Mouse (Mus musculus): Measurements from ENCODE around the gene Trim25.
"Not testable (repeated sequence)": the region's sequence is repeated elsewhere in the genome, so short reads cannot be mapped to it uniquely, and the experiment has no call there.

The Trim25 gene

DNA sequence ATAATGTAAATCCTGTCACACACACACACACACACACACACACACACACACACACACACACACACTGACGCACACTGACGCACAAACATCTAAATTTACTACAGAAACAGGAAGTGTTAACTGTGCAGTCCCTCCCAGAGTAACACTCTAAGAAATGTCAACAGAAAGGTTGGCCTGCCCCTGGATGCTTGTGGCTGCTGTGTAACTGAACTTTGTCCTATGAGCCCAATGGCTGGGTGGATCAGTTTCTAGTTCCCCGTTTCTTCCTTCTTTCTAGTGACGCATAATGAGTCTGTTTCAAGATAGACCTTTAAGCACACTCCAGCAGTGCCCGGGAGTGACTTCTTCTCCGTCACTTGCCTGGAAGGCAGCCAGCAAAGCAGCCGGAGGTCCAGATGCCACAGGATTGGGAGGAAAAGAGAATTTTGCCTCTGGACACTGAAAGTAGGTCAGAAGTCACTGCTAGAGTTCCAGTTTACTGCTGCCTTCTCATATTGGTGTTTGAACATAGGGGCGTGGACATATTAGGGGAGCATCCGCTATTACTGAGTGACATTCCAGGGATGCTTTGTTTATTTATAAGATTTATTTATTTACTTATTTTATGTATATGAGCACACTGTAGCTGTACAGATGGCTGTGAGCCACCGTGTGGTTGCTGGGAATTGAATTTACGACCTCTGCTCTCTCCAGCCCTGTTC lies 25.2 kb downstream of the Trim25 start:
- in situ Hi-C loops (cut with MboI, MseI) = no loop called here

DNA sequence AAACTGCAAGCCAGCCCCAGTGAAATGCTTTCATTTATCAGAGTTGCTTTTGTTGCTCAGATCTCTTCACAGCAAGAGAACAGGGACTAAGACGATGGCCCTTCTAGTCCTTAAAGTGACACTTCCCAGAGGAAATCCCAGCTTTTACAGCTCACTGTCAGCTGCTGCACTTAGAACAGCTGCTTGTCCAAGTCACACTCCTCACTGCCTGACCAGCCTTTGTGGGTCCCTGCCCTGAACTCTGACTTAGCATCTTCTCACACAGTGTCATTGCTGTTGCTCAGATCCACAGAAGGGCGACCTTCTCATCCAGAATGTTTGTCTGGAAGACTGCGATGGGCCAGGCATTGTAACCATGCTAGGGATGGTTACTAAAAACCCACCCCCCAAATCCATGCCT lies 26.4 kb downstream of the Trim25 start:
- in situ Hi-C loops (cut with MboI, MseI) = no loop called here

DNA sequence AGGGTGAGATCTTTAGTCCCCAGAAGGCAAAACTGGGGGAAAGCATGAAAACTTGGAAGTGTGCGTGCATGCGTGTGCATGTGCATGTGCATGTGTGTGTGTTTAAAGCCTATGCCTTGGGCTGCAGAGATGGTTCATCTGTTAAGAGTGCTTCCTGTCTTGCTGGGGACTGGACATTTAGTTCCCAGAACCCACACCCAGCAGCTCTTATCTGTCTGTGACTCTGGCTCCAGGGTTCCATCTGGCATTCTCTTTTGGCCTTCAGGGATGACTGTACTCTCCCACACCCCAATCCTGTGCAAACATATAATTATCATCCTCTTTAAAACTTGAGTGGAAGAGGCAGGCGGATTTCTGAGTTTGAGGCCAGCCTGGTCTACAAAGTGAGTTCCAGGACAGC lies 26.9 kb downstream of the Trim25 start:
- in situ Hi-C loops (cut with MboI, MseI) = no loop called here

DNA sequence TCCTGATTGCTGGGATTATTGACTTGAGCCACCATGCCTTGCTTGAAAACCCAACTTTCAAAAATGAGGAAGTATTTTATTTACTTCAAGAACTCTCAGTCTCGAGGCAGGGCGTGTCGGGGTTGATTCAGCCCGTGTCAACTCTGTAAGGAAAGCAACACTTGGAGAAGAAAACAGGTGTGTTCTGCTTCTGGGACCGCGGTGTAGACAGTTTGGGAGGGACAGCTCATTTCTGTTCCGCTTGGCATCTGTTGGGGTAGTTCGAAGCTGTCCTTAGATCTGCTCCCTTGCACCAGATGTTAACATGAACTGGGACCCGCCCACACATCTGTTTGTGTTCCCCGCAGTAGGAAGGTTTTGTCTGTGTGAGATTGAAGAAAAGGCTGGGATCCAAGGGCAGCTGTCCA lies 28.8 kb downstream of the Trim25 start:
- in situ Hi-C loops (cut with MboI, MseI) = no loop called here

DNA sequence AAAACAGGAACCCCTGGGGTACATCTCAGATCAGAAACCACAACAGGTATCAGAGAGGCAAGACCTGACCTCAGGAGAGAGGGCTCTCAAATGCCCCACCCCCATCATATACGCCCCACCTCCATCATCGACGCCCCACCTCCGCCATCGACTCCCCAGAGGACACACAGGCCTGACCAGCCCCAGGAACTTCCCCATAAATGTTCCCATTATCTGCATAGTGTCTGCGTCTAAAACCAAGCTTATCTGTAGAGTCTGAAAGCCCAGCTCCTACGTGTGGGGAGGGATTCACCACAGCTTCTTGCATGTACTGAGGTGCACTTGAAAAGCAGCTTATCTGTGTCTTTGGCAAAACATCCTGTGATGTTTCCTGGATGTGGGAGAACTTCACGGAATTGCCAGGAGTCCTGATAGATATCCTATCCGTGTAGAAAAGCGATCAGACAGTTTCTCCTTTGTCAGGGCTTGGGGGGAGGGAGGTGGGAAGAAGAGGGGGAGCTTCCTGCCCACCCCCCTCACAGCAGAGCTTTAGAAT lies 29.8 kb downstream of the Trim25 start:
- in situ Hi-C loops (cut with MboI, MseI) = no loop called here

DNA sequence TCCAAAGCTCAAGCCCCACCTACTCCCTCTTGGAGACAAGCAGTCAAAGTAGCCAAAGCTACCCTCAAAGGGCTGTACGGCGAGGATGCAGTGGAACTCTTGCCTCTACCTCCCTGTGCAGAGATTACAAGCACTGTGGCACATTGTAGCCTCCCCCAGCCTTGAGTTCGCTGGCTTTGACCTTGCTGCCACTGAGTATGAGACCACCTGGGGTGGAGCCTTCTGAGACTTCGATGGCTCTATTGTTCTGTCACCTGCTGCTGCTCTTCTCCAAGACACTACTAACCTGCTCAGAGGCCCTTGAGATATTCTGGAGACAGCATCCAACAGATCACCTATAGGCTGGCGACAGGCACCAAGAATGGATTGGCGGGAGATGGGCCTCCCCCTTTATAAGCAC lies 31.4 kb downstream of the Trim25 start:
- in situ Hi-C loops (cut with MboI, MseI) = no loop called here

DNA sequence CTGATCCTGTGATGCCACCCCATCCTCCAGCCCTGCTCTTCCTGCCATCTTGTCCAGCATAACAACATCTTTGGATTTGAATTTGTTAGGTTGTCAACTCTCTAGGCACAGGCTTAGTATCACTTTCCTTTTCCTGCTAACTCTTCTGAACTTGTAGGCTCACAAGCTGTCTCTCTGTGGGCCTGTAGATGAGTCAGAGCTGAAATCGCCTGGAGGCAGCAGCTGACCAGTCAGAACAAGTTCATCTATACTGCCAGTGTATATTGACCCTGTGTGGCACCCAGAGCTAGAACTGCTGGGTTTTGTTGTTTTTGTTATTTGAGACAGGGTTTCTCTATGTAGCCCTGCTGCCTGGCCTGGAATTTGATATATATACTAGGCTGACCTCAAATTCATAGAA lies 32.0 kb downstream of the Trim25 start:
- in situ Hi-C loops (cut with MboI, MseI) = no loop called here

DNA sequence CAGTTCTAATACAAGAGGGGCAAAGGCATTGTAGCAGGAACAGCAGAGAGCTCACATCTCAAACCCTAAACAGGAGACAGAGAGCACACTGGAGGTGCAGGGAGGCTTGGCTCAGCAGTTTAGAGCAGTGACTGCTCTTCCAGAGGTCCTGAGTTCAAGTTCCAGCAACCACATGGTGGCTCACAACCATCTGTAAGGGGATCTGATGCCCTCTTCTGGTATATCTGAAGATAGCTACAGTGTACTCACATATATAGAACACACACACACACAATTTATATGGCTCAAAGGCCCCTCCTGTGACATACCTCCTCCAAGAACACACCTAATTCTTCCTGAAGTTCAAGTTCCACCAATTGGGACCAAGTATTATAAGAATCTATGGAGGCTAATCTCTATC lies 35.4 kb downstream of the Trim25 start:
- in situ Hi-C loops (cut with MboI, MseI) = no loop called here

DNA sequence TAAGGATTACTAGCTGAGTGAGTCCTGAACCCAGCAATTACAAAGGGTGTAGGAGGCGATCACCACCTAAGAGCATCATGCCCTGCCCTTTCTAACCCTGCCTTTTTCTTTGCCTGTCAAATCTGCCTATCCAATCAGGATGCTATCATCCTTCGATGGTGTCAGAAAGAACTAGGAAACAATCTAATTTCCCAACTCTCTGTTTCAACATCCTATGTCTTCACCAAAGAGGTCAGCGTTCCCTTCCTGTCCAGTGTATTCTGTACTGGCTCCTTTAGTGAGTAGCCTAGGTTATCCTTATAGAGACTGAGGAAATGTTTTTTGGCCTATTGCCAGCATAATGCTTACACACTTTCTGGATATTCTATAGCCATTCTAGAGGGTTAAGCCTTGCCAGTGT lies 36.4 kb downstream of the Trim25 start:
- in situ Hi-C loops (cut with MboI, MseI) = no loop called here

DNA sequence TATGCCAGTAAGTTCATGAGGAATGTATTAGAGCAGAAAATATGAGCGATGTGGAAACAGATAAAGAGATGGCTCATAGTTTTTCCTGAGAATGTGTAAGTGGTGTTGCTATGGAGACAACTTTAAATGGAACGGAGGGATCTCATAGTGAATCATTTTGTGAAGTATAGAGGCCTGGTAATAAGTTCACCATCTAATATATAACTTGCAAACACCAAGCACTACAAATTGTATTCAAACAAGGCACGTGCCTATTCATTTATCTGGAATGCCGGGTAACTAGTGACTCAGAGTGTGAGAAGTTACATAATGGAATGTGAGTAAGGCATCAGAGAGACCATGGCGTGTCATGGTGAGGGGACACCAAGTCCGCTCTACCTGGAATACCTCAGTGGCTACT lies 39.3 kb downstream of the Trim25 start:
- in situ Hi-C loops (cut with MboI, MseI) = no loop called here

DNA sequence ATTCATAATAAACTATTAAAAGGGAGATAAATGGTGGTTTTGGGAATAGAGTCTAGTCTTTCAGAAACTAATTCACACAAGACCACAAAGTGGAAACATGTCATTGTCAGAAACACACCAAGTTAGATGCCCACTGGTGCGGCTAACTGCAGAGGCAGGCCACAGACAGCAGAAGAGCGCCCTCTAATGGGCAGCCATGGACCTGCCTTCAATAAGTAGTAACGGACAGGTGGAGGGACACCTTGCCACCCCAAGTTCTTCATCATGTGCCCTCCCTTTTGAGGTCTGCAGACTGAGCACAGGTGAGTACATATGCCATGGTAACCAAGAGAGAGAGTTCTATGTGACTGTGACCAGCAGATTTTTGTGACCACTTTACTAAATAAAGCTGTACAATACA lies 40.1 kb downstream of the Trim25 start:
- in situ Hi-C loops (cut with MboI, MseI) = no loop called here

DNA sequence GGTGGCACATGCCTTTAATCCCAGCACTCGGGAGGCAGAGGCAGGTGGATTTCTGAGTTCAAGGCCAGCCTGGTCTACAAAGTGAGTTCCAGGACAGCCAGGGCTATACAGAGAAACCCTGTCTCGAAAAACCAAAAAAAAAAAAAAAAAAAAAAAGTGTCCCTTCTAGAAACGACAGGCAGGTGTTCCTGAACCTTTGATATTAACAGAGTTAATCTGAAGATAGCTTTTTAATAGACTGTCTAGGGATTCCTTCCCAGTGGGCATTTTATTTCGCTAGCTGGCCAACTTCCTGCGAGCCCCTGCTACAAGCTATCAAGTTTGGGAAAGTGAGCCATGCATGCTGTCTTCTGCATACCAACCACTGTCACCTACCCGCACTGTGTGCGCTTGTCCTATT lies 41.9 kb downstream of the Trim25 start:
- in situ Hi-C loops (cut with MboI, MseI) = not testable (repeated sequence)

DNA sequence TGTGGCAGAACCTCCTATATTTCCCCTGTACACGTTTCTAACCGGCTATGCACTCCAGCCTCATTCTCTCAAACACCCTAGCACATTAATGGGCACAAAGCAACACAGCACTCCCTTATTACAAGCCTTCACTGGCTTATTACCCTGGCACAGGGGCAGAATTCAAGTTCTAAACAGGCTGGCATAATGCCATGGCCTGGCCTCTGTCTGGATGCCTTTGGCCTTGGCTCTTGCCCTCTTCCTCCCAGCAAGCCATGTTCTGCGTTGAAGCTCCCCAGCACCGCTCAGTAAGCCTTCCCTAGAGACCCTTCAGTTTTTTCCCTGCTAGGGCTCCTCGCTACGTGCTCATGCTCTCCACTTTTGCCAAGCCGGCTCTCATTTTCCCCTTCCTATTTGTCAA lies 43.9 kb downstream of the Trim25 start:
- in situ Hi-C loops (cut with MboI, MseI) = no loop called here

DNA sequence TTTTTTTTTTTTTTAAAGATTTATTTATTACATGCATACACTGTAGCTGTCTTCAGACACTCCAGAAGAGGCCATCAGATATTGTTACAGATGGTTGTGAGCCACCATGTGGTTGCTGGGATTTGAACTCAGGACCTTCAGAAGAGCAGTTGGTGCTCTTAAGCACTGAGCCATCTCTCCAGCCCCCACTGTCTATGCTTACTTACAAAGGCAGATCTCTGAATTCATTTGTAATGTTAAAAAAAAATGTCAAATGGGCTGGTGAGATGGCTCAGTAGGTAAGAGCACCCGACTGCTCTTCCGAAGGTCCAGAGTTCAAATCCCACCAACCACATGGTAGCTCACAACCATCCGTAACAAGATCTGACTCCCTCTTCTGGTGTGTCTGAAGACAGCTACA lies 46.3 kb downstream of the Trim25 start:
- in situ Hi-C loops (cut with MboI, MseI) = not testable (repeated sequence)

DNA sequence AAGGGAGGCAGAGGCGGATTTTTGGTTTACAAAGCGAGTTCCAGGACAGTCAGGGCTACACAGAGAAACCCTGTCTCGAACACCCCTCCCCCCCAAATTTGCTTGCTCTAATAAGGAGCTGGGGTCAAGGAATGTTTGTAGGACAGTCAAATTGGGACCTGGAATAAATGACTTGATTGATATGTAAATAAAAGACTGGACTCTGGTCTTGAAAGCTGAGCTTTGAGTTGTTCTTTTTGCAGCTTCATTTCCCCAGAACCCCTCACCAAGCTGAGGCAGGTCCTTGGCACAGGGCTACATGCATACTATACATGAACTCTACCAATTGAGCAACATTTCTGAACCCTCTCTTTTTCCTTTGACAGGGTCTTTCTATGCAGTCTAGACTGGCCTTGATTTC lies 46.8 kb downstream of the Trim25 start:
- in situ Hi-C loops (cut with MboI, MseI) = no loop called here

DNA sequence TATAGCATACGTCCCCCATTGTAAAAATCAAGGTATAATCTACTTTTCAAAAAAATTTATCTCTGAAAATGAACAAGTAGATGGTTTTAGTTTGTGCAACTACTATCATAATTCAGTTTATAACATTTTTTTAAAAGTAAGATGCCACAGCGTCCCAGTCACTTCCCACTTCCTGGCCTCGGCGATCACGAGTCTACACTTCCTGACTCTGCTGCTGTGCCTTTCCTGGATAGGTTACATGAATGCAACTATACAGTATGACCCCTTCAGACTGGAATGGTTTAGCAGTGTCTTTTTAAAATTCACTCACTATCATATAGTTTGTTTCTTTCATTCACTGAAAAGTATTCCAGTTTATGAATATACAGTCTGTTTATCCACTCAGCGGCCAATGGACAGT lies 52.6 kb downstream of the Trim25 start:
- in situ Hi-C loops (cut with MboI, MseI) = no loop called here

DNA sequence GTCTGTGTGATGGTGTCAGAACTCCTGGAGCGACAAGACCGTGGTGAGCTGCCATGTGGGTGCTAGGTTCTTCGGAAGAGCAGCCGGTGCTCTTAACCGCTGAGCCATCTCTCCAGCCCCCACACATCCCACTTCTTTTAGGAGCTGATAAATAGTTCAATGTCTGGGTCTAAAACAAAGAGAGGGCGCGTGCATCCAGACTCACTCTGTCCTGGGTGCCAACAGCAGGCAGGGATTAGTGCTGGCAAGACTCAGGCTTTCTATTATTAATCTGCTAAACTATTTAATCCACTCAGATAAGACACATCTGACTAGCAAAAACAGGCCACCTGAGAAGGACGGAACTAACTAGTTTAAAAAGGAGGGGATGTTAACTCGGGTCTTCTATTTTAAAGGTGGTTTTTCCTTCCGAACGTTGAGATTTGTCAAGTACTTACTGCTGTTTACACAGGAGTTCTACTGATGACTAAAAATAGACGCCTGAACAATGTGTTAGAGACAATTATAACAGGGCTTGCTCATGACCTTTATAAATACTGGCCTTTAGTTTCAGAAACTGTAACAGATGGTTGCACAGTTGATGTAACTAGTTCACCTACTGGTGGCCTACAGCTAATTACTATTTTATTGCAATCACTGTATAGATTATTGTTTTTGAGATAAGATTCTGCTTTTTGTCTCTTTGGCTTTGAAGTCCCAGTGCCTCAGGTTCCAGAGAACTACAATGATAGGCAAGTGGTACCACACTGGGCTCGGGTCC lies 56.9 kb downstream of the Trim25 start:
- in situ Hi-C loops (cut with MboI, MseI) = no loop called here

DNA sequence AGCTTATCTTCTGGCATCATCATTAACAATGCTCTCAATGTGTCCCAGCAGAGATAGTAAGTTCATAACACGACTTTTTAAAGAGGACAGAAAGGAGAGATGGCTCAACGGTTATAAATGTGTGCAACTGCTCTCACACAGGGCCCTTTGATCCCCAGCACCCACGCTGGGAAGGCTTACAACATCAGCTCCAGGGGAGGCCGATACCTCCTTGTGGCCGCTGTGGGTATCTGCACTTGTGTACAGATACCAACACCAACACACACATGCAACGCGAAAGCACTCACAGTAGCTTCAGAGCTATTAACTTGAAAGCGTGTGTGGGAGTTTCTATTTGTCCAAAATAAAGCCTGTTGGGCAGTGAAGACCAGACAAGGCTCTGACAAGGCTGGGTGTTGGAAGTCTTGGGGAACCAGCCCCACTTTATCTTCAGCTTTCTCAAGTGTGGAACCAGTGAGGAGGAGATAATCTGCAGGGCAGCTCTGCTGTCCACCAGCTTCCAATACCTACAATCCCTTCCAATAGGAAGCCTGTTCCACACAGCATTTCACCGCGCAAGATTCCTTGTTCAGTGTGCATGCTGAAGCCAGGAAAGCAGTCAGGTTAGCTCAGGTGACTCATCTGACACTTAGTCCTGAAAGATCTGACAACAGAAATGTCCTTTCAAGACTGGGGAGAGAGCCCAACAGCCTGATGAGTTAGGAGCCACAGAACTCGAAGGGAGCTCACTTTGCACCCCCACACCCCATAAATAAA lies 59.5 kb downstream of the Trim25 start:
- in situ Hi-C loops (cut with MboI, MseI) = no loop called here

DNA sequence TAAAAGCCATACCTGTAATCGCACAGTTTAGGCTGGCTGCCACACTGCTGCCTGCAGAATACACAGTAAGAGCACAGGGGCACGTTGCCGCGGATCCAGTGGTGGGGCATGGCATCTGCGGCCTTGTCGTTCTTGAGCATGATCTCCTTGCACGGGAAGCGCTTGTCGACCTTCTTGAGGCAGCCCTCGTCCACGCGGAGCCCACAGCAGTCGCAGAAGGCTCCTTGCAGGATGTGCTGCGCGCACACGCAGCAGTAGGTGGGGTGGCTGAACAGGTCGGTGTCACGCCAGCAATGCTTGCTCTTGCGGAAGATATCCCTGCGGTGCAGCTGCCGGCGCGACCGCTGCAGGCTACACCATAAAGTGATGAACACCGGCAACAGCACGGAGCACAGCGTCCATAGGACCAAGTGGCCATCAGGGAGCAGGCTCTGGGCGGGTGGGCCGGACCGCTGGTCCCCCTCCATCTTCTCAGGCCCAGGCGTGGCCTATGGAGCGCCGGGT lies 60.8 kb downstream of the Trim25 start:
- in situ Hi-C loops (cut with MboI, MseI) = no loop called here

DNA sequence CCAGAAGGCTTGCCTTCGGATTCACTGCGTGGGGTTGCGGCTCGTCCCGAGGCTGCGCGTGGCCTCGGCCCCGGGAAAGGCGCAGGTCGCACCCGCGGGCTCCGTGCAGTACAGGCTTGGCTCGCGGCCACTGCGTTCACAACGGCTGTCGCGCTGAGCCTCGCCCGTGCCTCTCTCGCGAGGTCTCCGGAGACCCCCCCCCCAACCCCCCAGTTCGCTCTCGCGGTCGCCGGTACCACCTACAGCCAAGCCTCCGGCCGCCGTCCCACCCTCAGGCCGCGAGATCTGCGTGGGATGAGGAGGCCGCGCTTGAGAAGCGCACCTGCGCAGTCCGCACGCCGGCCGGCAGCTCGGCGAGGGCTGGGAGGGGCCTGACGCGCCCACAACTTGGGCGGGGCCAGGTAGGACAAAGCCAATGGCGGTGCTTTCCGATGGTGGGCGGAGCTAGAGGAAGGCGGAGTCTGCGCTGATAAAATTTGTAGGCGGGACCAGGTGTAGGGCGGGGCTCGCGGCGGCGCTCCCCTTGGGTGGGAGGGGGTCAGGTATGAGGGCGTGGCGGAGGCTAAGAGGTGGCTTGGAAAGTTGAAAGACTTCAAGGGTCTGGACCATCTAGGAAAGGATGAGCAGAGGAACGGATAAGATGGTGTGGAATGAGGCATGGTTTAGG lies 61.4 kb downstream of the Trim25 start:
- in situ Hi-C loops (cut with MboI, MseI) = no loop called here

DNA sequence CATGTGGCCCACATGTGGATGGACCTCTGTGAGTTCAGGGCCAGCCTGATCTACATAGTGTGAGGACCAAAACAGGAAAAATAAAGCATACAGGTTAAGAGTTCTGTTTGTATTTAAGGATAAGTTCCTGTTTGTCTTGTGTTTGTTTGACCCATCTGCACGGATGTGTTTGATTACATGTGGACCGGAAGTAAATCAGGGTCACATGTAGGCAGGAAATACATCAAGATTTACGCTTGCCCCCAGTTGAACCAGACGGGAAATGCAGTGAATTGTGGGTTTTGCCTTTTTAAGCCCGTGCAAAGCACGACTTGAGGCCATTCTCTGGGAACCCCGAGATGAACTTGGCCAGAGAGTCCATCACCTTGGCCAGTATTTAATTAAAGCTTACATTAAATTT lies 62.2 kb downstream of the Trim25 start:
- in situ Hi-C loops (cut with MboI, MseI) = no loop called here

DNA sequence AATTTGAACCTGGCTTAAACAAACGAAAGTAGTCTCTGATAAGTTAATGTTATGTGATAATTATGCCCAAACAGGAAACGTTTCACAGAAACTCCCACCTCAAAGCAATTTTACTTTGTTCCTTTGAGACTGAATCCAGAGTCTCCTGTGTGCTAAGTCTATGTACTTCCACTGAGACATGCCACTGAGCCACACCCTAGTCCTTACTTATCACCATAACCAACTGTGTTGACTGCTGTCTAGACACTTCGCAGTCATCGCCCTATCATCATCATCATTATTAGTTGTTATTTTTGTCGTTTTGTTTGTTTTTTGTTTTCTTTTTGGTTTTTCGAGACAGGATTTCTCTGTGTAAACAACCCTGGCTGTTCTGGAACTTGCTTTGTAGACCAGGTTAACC lies 65.1 kb downstream of the Trim25 start:
- in situ Hi-C loops (cut with MboI, MseI) = no loop called here
